Mouse (Mus musculus) midbrain, embryonic 10.5 days (tissue): Measurements from ENCODE around the gene Capn9. TPM values are rescaled to one million over a fixed set of nuclear protein-coding genes. Genes with fewer than 3 reads are reported as not detected.

Experiments used
- DNase-seq: peaks from one replicate; pipeline ENCODE4 v3.0.0-alpha.2; 2017; ENCODE audit warnings: low spot score
- H3K27ac ChIP-seq: fragments of 300-500 bp; sonication (generic); replicated peaks from 2 replicates; pipeline ENCODE4 v1.5.1; 2016; ENCODE audit warnings: mild to moderate bottlenecking
- H3K27me3 ChIP-seq: fragments of 300-500 bp; sonication (generic); 2 replicates; pipeline ENCODE4 v1.6.1; 2016; ENCODE audit warnings: low read depth, mild to moderate bottlenecking; ENCODE audit not compliant: poor library complexity, severe bottlenecking
- H3K36me3 ChIP-seq: fragments of 300-500 bp; sonication (generic); 2 replicates; pipeline ENCODE4 v1.6.1; 2016; ENCODE audit warnings: mild to moderate bottlenecking, moderate library complexity
- H3K4me1 ChIP-seq: fragments of 300-500 bp; sonication (generic); 2 replicates; pipeline ENCODE4 v1.6.1; 2016
- H3K4me3 ChIP-seq: fragments of 300-500 bp; sonication (generic); 2 replicates; pipeline ENCODE4 v1.5.1; 2016; ENCODE audit warnings: mild to moderate bottlenecking, moderate library complexity
- H3K9me3 ChIP-seq: fragments of 300-500 bp; sonication (generic); replicated peaks from 2 replicates; pipeline ENCODE4 v1.6.1; 2016; ENCODE audit warnings: mild to moderate bottlenecking
- WGBS: fragments of 180-500 bp; shearing (Covaris S2); methylation state at CpG from one replicate; pipeline ENCODE4 v1.1.7; 2016; 5-methylcytosine and 5-hydroxymethylcytosine counted together
- polyA plus RNA-seq: library from polyadenylated mRNA; unstranded; fragments of >200 nt; fragmentation: Nextera tagmentation; extraction: Ambion mirVana; gene quantifications from 2 replicates; pipeline ENCODE4 v1.2.1, GENCODE M21; 2016

The Capn9 gene
- polyA plus RNA-seq, 1 experiment from 2014 or later: not detected

DNA sequence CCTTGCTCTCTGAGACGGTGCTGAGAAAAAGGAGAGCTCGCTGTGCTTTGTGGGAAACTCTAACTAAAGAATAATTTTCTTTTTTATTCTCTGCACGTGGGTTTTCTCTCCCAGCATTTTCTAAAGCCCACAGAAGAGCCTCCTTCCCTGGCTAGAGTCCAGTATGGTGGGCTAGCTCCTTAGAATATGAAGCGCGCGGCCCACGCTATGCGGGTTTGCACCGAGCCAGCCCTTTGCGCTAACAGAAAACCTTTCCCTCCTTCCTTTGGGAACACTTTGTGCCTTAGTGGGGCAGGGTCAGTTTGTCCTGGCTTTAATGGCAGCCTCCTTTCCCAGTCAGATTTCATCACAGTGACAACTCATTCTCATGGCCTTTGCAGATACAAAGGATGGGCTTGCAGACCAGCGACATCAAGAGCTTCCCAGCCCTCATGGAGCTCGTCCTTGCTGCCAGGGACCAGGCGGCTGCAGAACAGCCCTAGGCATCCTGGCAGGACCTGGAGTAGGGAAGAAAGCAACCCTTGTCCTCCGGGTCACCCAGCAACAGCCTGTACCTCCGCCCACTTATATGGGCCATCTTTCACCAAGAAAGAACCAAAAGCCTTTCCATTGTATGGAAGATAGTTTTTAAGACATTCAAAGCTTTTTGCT is 24.8 kb upstream of the Capn9 start:
- Histone ChIP-seq H3K36me3 (peaks cover 67% of the 10 kb centered on the region), H3K9me3 (no peaks in the 10 kb centered on the region)
- DNase-seq: no peak

DNA sequence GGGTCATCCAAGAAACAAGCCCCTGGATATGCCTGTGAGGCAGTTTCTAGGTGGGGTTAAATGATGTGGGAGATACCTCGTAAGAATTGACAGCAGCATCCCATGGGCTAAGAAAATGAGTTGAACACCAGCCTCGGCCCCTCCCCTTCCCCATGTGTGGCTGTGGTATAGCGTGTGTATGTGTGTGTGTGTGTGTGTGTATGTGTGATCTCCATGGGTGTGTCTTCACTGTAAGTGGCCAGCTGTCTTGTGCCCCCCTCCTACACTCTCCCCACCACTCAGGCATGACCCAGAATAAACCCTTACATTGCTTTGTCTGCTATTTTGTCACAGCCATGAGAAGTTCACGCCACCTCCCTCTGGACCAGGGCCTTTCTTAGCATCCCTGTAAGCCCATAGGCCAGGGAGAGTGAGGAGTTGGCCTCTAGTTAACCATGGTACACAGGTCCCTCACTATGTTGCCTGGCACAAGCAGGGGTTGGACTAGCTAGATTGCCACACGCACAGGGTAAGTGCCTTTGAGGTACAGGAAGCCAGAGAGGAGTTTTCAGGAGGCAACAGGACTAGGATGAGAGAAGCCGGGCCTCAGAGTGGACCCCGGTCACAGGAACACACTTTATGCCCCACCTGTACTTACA is 20.7 kb upstream of the Capn9 start:
- DNase-seq: no peak
- WGBS: 91% methylated on average over 7 of the region's 7 CpGs
- Histone ChIP-seq H3K27ac (0 out of 2 replicates have a peak overlapping the region, but pooled peaks have one; percentile 6), H3K4me3 (no peak overlapping the region), H3K9me3 (no peaks in the 10 kb centered on the region), H3K36me3 (peaks cover 28% of the 10 kb centered on the region), H3K27me3 (no peaks in the 10 kb centered on the region), H3K4me1 (peaks cover 24% of the 10 kb centered on the region)

More for the DNA sequence above, 24.8 kb upstream of the Capn9 start:
- 94% methylated on average over 15 of the region's 15 CpGs for WGBS
- Histone ChIP-seq H3K4me1 (peaks cover 5% of the 10 kb centered on the region), H3K4me3 (no peak overlapping the region), H3K27me3 (no peaks in the 10 kb centered on the region), H3K27ac (no peak overlapping the region)

DNA sequence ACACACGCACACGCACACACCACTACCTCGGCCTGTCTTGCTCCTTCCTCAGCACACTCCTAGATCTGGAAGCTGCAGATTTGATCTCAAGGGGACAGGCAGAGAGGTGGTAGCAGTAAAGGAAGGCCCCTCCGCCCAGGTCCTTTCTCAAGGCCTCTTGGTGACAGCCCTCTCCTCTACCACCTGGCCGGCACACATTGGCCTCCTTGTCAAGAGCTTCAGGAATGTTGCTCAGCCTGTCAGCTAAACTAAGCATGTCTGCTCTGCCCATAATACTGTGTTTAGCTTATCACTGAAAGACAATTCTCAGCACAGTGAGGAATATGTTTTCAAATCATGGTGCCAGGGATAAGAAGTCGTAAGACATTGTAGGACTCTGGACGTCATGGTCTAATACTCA is 19.7 kb upstream of the Capn9 start:
- Histone ChIP-seq H3K4me3 (no peak overlapping the region), H3K27me3 (no peaks in the 10 kb centered on the region), H3K27ac (0 out of 2 replicates have a peak overlapping the region, but pooled peaks have one; percentile 6), H3K9me3 (no peaks in the 10 kb centered on the region), H3K4me1 (peaks cover 24% of the 10 kb centered on the region), H3K36me3 (peaks cover 19% of the 10 kb centered on the region)
- 83% methylated on average over 7 of the region's 7 CpGs for WGBS
- no peak for DNase-seq

DNA sequence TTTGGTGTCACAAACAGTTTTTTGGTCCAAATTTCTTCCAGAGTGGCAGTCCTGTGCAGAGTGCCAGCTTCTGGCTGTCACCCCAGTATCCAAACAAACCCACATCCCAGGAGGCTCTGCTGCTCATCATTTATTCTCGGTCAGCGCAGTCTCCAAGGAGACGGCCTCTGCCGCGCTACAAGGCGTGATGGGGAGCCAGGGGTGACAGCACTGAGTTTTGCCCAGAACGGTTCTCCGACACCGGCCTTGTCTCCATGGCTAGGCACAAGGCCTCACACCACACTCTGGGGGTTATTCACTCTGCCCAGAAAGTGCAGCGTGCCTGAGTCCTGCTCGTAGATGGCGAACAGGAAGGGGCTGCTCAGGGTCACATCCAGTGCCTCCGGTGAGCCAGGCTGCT is 19.3 kb upstream of the Capn9 start:
- H3K27ac ChIP-seq: peak overlapping the region; percentile 50; the same call in 1 of the 2 replicates
- peaks cover 14% of the 10 kb centered on the region for H3K36me3 ChIP-seq
- no peak overlapping the region for H3K4me3 ChIP-seq
- peak; percentile 42 for DNase-seq
- no peaks in the 10 kb centered on the region for H3K9me3 ChIP-seq
- 69% methylated on average over 13 of the region's 13 CpGs for WGBS
- no peaks in the 10 kb centered on the region for H3K27me3 ChIP-seq
- peaks cover 24% of the 10 kb centered on the region for H3K4me1 ChIP-seq

DNA sequence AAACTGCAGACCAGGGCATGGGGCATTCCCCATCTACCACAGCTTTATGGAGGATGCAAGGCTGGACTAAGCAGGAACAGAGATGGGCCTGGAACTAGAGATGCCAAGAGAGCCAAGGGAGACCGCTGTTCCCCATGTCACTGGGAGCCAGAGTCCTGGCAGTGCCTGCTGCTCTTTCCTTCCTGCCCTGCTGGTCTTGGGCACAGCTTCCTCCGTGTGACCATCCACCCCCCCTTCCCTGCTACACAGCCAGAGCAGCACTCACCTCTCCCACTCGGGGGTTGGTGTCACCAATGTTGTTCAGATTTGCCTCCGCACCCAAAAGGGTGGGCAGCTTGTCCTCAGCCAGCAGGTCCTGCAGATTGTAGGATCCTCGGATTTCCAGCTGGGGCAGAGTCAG is 18.4 kb upstream of the Capn9 start:
- peak overlapping the region; percentile 50; the same call in 1 of the 2 replicates for H3K27ac ChIP-seq
- no peaks in the 10 kb centered on the region for H3K27me3 ChIP-seq
- 78% methylated on average over 5 of the region's 5 CpGs for WGBS
- no peak overlapping the region for H3K4me3 ChIP-seq
- peaks cover 6% of the 10 kb centered on the region for H3K36me3 ChIP-seq
- no peak for DNase-seq
- H3K4me1 ChIP-seq: peaks cover 24% of the 10 kb centered on the region
- H3K9me3 ChIP-seq: no peaks in the 10 kb centered on the region

DNA sequence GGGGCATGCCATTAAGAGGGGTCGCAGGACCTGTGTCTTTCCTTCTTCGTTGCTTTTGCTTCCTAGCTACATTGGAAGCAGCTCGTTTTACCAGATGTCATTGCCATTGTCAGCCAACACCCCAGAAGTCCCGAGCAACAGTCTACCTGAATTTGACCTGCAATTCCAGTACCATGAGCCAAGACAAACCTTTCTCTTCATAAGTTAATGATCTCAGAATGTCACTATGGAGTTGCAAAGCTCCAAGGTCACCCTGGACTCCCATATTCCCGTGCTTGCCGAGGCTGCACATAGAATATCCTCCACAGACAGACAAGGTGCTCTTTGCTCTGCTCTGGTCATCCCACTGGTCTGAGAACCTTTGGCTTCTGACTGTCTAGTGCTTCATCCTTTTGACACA is 8.8 kb upstream of the Capn9 start:
- Histone ChIP-seq H3K4me3 (no peak overlapping the region), H3K36me3 (no peaks in the 10 kb centered on the region), H3K27ac (no peak overlapping the region), H3K9me3 (no peaks in the 10 kb centered on the region), H3K27me3 (no peaks in the 10 kb centered on the region), H3K4me1 (peaks cover 3% of the 10 kb centered on the region; the same call in 1 of the 2 replicates)
- 86% methylated on average over 6 of the region's 6 CpGs for WGBS
- DNase-seq: no peak

DNA sequence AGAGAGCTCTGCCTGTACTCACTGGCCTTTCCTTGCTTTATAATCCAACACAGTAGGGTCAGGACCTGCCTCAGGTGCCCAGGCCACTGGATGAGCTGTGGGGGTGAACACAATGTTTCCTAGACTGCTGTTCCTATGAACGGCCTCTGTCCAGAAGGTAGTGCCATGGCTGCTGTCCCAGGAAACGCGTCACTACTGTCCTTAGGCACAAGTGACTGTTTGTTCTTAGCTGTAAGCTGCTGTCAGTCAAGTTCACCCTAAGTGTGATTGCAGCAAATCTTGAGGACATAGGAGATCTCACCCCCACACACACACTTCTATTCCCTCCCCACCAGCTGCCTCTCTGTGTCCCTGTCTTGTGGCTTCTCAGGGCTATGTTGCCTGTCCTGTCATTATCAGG is 8.3 kb upstream of the Capn9 start:
- peaks cover 5% of the 10 kb centered on the region; the same call in 1 of the 2 replicates for H3K4me1 ChIP-seq
- H3K9me3 ChIP-seq: no peaks in the 10 kb centered on the region
- no peak overlapping the region for H3K4me3 ChIP-seq
- H3K27ac ChIP-seq: no peak overlapping the region
- H3K36me3 ChIP-seq: no peaks in the 10 kb centered on the region
- H3K27me3 ChIP-seq: no peaks in the 10 kb centered on the region
- WGBS: 93% methylated on average over 3 of the region's 3 CpGs
- no peak for DNase-seq

DNA sequence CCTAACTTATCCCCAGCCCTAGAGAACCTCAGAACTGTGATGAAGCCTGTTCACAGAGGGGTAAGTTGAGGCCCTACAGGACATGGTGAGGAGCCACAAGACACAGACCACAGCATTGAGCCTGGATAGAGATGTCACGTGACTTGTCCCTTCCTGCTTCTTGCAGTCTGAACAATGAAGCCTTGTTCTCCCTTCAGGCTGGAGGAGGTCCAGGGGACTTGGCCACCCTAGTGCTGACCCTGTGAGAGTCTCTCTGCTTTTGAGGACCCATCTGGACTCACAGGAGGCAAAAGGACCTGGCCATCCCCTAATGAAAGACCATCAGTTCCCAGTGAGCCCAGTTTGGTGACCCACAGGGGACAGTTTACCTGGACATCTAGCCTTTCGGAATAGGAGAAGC is 6.8 kb upstream of the Capn9 start:
- H3K9me3 ChIP-seq: no peaks in the 10 kb centered on the region
- peaks cover 14% of the 10 kb centered on the region for H3K4me1 ChIP-seq
- no peaks in the 10 kb centered on the region for H3K27me3 ChIP-seq
- 76% methylated on average over 2 of the region's 2 CpGs for WGBS
- H3K27ac ChIP-seq: peak overlapping the region; percentile 13; the same call in 1 of the 2 replicates
- no peak for DNase-seq
- no peaks in the 10 kb centered on the region for H3K36me3 ChIP-seq
- H3K4me3 ChIP-seq: no peak overlapping the region

DNA sequence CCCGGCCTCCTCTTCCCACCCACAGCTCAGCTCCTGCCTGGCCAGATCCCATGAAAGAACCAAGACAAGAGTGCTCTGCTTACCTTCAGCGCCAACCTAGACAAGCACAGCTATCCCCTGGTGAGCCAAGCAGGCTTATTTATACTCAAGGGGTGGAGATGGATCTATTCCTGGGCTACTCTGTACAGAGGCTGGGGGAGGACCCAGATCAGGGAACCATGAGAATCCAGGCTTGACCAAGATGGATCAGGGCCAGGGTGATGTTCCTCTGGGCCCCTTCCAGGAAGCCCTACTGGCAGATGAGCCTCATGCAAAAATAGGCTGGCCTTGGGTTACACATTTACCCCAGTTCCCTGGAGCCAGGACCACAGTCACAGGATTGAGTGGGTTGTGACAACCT is 6.3 kb upstream of the Capn9 start, which contains the start of gene Agt:
Gene Agt (minus strand): TSS at position 114 of the 400 bp plus-strand sequence.
- Histone ChIP-seq H3K36me3 (no peaks in the 10 kb centered on the region), H3K9me3 (no peaks in the 10 kb centered on the region), H3K27ac (peak within 1 kb of the TSS; percentile 13; the same call in 1 of the 2 replicates), H3K27me3 (no peaks in the 10 kb centered on the region), H3K4me3 (no peak within 1 kb of the TSS), H3K4me1 (peaks cover 14% of the 10 kb centered on the region; the same call in 1 of the 2 replicates)
- 80% methylated on average over 2 of the region's 2 CpGs for WGBS
- DNase-seq: no peak

DNA sequence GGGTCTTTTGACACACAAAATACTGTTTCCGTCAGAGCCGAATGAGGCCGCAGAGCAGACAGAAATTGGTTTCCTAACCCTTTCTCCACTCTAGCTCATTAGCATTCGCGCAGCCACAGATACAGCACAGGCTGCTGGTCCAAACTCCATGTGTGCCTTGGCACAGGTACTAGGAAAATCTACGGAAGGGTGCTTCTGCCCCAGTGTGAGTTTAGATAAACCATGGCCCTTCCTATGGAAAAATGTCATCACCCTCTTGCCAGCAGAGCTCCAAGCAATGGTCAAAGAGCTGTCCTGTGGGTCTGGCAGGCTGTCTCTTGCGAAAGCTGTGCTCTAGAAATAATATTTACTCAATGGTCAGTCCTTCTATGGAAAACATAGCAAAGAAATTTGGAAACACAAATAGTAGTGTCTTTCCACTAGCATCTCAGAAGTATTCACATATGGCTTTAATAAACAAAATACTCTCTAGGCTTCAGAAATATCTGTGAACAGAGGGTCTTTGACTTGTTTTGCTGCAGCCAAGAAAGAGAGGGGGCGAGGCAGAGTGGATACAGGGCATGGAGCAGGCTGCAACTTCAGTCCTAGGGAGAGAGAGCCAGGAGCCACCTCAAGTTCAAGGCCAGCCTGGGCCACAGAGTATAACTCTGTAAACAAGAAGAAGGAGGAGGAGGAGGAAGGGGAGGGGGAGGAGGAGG is 4.0 kb upstream of the Capn9 start:
- Histone ChIP-seq H3K27ac (no peak overlapping the region), H3K9me3 (no peaks in the 10 kb centered on the region), H3K4me3 (no peak overlapping the region), H3K36me3 (no peaks in the 10 kb centered on the region), H3K4me1 (peaks cover 14% of the 10 kb centered on the region; the same call in 1 of the 2 replicates), H3K27me3 (no peaks in the 10 kb centered on the region)
- 77% methylated on average over 8 of the region's 8 CpGs for WGBS
- no peak for DNase-seq

DNA sequence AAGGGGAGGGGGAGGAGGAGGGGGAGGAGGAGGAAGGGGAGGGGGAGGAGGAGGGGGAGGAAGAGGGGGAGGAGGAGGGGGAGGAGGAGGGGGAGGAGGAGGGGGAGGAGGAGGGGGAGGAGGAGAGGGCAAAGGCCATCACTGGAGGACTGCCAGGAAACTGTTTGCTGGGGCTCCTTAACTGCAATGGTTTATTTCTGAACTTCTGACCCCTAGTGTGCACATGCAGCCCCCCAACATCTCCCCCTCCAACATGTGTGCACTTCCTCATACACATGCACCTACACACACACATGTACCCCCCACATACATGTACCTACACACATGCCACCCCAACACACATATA is 3.5 kb upstream of the Capn9 start:
- Histone ChIP-seq H3K9me3 (no peaks in the 10 kb centered on the region), H3K4me3 (no peak overlapping the region), H3K27me3 (no peaks in the 10 kb centered on the region), H3K4me1 (peaks cover 14% of the 10 kb centered on the region; the same call in 1 of the 2 replicates), H3K27ac (no peak overlapping the region), H3K36me3 (no peaks in the 10 kb centered on the region)
- DNase-seq: no peak

DNA sequence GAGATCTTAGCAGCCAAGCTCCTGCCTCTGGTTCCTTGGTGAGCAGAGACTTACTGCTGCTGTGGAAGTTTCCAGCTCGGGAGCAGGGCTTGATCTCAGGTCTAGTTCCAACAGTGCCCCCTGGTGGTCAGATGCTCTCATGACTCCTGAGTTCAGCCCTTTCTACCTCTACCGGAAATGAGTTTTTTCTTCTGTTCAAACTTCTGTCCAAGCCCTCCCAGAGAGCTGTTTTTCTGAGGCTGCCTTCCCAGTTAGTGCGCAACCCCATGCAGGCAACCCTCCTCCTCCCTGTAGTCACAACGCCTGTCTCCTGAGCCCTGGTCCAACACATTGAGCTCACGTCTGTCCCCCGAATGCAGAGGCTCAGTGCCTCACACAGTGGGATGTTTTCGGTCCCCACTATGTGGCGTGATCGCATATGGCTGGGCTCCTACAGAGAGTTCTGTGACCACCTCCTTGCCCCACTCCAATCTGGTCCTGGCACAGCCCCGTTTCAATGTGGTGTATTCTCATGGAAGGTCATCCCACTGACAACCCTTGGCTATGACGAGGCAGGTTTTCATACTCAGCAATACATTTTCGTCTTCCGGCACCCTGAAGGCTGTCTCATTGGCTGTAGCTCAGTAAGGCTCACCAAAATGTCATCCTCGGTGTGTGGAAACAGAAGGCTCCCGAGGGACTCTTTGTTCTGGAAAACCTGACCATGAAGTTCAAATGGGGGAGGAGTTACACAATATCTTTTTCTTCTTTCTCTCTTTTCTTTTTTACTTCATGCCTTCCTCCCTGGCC is 2.2 kb upstream of the Capn9 start:
- DNase-seq: peak; percentile 88
- H3K4me1 ChIP-seq: peaks cover 14% of the 10 kb centered on the region; the same call in 1 of the 2 replicates
- WGBS: 63% methylated on average over 15 of the region's 15 CpGs
- no peaks in the 10 kb centered on the region for H3K9me3 ChIP-seq
- H3K36me3 ChIP-seq: no peaks in the 10 kb centered on the region
- H3K27ac ChIP-seq: peak overlapping the region; percentile 67
- no peak overlapping the region for H3K4me3 ChIP-seq
- no peaks in the 10 kb centered on the region for H3K27me3 ChIP-seq
